Mouse (Mus musculus) heart, postnatal 0 days (tissue): ENCODE measurements around the gene Folr2. TPM values are rescaled to one million over a fixed set of nuclear protein-coding genes. Genes with fewer than 3 reads are reported as not detected.

Source experiments
- ATAC-seq: fragments of 200-750 bp; cut with Nextera tagmentation; 2 replicates; pipeline ENCODE4 v1.8.0; 2017; ENCODE audit warnings: low read depth, moderate number of reproducible peaks, moderate library complexity; ENCODE audit not compliant: insufficient read depth
- DNase-seq: peaks from one replicate; pipeline ENCODE4 v3.0.0-alpha.2; 2016; ENCODE audit warnings: low spot score
- H3K27ac ChIP-seq: fragments of 300-500 bp; sonication (generic); 2 replicates; pipeline ENCODE4 v1.5.1; 2014; ENCODE audit warnings: low read depth, mild to moderate bottlenecking
- H3K27me3 ChIP-seq: fragments of 300-500 bp; sonication (generic); 2 replicates; pipeline ENCODE4 v1.6.1; 2014; ENCODE audit warnings: low read length, mixed read lengths; ENCODE audit not compliant: control insufficient read depth, insufficient read depth
- H3K36me3 ChIP-seq: fragments of 300-500 bp; sonication (generic); replicated peaks from 2 replicates; pipeline ENCODE4 v1.6.1; 2014; ENCODE audit warnings: low read length, mixed read lengths; ENCODE audit not compliant: control insufficient read depth, insufficient read depth
- H3K4me1 ChIP-seq: fragments of 300-500 bp; sonication (generic); 2 replicates; pipeline ENCODE4 v1.6.1; 2014; ENCODE audit warnings: antibody characterized with exemption; ENCODE audit not compliant: control insufficient read depth, insufficient read depth
- H3K4me2 ChIP-seq: fragments of 300-500 bp; sonication (generic); 2 replicates; pipeline ENCODE4 v1.6.1; 2014; ENCODE audit warnings: low read depth, mild to moderate bottlenecking, low read length, moderate library complexity
- H3K4me3 ChIP-seq: fragments of 300-500 bp; sonication (generic); 2 replicates; pipeline ENCODE4 v1.5.1; 2014; ENCODE audit warnings: low read depth, low read length
- H3K9ac ChIP-seq: fragments of 300-500 bp; sonication (generic); replicated peaks from 2 replicates; pipeline ENCODE4 v1.6.1; 2014; ENCODE audit warnings: low read depth, low read length, mixed read lengths
- H3K9me3 ChIP-seq: fragments of 300-500 bp; sonication (generic); replicated peaks from 2 replicates; pipeline ENCODE4 v1.6.1; 2016; ENCODE audit warnings: low read length; ENCODE audit not compliant: control insufficient read depth
- CTCF ChIP-seq: IDR thresholded peaks from 2 replicates; pipeline ENCODE4 v1.5.1; 2016; ENCODE audit warnings: antibody characterized with exemption, control low read depth, low read depth
- EP300 ChIP-seq: IDR thresholded peaks from 2 replicates; pipeline ENCODE4 v1.6.1; 2016; ENCODE audit warnings: antibody characterized with exemption, low read depth
- WGBS: fragments of 180-500 bp; shearing (Covaris S2); extraction: QIAGEN DNeasy Blood & Tissue Kit; methylation state at CpG from one replicate; pipeline ENCODE4 v1.1.7; 2014; 5-methylcytosine and 5-hydroxymethylcytosine counted together
- polyA plus RNA-seq: library from polyadenylated mRNA; unstranded; fragments of >200 nt; fragmentation: Nextera tagmentation; extraction: Ambion mirVana; gene quantifications from 2 replicates; pipeline ENCODE4 v1.2.1, GENCODE M21; 2015
- total RNA-seq: library from RNA; depleted of rRNA; stranded (reverse); fragments of >200 nt; gene quantifications from 2 replicates; pipeline ENCODE4 v1.2.3, GENCODE M21; 2014; ENCODE audit warnings: low replicate concordance

The Folr2 gene
- total and polyA plus RNA-seq, 2 experiments from 2014 or later = 0.86 to 2.6 TPM

DNA sequence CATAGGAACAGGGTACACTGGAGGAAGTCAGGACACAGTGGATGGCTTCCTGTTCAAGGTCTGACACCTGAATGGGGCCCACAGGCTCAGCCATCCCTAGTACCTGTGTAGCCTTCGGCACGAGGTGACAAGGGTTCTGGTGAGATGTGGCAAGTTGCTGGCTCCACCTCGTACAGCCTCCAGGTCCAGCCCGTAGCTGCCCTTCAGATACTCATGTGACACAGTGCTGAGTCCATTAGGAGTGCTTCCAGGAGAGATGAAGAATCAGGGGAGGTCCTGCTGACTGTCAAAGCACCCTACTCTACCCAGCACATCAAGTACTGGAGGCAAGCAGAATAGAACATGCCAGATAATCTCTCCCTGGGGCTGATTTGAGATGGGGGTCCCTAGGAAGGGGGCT, 24.6 kb downstream of the Folr2 start:
- H3K9ac ChIP-seq = no peak overlapping the region
- TF ChIP-seq EP300 (no peak), CTCF (no peak)
- H3K27ac ChIP-seq = no peak overlapping the region
- peaks cover 63% of the 10 kb centered on the region for H3K36me3 ChIP-seq
- WGBS = 91% methylated on average over 4 of the region's 4 CpGs
- ATAC-seq (no peak), DNase-seq (no peak)
- H3K27me3 ChIP-seq = no peaks in the 10 kb centered on the region
- peaks cover 8% of the 10 kb centered on the region for H3K4me1 ChIP-seq
- no peaks in the 10 kb centered on the region for H3K9me3 ChIP-seq
- no peak overlapping the region for H3K4me2 ChIP-seq
- H3K4me3 ChIP-seq = no peak overlapping the region

DNA sequence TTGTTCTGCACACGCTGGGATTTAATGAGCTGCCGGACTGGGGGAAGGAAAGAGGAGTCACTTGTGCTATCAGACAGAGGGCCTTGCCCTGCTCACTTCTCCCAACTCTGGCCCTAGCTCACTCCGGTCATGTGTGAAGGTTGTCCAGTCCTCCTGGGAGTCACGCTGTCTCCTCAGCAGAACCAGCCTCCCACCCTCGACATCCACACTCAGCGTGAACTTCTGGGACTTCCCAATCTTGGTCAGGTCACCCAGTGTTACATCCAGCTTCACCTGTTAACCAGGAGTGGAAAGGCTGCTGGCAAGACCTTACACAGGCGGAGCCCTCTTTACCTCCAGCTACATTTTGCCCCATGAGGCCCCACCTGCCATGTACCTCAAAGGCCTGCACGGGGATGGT, 25.6 kb downstream of the Folr2 start:
- H3K9ac ChIP-seq = no peak overlapping the region
- no peak overlapping the region for H3K27ac ChIP-seq
- H3K36me3 ChIP-seq = peaks cover 73% of the 10 kb centered on the region
- no peak overlapping the region for H3K4me2 ChIP-seq
- no peaks in the 10 kb centered on the region for H3K27me3 ChIP-seq
- TF ChIP-seq EP300 (no peak), CTCF (no peak)
- WGBS = 94% methylated on average over 8 of the region's 8 CpGs
- H3K4me3 ChIP-seq = no peak overlapping the region
- no peak for ATAC-seq
- no peaks in the 10 kb centered on the region for H3K9me3 ChIP-seq
- peaks cover 8% of the 10 kb centered on the region for H3K4me1 ChIP-seq
- no peak for DNase-seq

DNA sequence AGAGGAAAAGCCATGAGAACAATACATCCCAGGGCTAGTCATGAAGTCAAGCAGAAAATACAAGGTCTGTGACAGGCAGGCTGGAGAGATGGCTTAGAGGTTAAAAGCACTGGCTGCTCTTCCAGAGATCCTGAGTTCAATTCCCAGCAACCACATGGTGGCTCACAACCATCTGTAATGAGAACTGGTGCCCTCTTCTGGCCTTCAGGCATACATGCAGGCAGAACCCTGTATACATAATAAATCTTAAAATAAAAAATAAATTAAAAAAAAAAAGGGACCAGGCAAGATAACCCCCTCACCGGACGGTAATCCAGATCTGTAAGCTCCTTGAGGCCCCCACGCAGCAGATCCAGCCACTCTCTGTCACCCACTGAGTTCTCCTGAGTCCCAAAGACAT, 26.6 kb downstream of the Folr2 start:
- no peak overlapping the region for H3K9ac ChIP-seq
- 100% methylated on average over 3 of the region's 3 CpGs for WGBS
- H3K4me1 ChIP-seq = peaks cover 8% of the 10 kb centered on the region
- DNase-seq (no peak), ATAC-seq (no peak)
- TF ChIP-seq EP300 (no peak), CTCF (peak; percentile 10; the same call in 1 of the 2 replicates)
- H3K36me3 ChIP-seq = peaks cover 83% of the 10 kb centered on the region
- H3K27me3 ChIP-seq = no peaks in the 10 kb centered on the region
- H3K27ac ChIP-seq = no peak overlapping the region
- no peak overlapping the region for H3K4me2 ChIP-seq
- H3K9me3 ChIP-seq = no peaks in the 10 kb centered on the region
- H3K4me3 ChIP-seq = no peak overlapping the region

- ATAC-seq = no peak
- Histone ChIP-seq H3K27ac (no peak overlapping the region), H3K4me1 (peaks cover 12% of the 10 kb centered on the region), H3K9ac (no peak overlapping the region), H3K9me3 (no peaks in the 10 kb centered on the region), H3K4me2 (no peak overlapping the region), H3K4me3 (no peak overlapping the region), H3K36me3 (peaks cover 53% of the 10 kb centered on the region), H3K27me3 (peaks cover 27% of the 10 kb centered on the region)
- 77% methylated on average over 18 of the region's 18 CpGs for WGBS
- TF ChIP-seq CTCF = no peak
- no peak for TF ChIP-seq EP300
- DNase-seq = no peak
Measured at GRCm38 (mm10) chr7:101823758-101824630, 33.0 kb downstream of the Folr2 start.

DNA sequence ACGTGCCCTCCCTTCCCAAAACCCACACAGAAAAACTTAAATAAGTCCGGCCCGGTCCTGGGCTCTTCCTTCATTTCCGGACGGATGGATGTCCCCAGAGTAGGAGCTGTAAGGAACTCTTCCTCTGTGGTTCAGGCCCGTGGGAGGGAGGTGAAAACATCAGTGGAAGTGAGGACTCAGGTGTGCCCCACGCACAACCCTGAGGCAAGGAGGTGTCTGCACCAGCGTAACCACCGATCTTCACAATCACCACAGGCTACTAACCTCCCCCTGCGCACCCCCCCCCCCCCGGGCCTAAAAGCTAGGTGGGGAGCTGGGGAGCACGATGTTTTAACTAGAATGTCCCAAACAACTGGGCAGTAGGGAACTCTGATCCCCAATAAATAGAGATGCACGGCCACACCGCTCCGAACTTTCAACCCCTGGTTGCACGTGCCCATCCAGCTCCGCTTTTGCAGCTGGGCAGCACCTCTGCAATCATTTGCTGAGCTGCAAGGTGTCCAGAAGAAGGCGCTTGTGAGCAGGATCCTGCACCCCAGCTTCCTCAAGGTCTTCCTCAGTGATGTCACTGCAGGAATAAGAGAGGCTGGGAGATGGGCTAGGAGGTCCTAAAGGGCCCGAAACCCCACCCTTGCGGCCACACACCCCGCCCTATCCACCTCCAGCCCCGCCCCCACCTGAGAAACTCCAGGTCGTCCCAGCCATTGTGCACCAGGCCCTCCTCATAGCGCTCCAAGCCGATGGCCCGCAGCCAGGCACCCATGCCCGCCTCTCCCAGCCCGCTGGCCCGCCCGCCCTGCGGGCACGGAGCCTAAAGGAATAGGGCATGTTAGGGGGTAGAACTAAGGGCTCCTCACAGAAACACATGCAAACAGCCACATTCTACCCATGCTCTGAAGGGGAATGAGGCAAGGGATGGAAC, 33.9 kb downstream of the Folr2 start:
- no peak overlapping the region for H3K4me2 ChIP-seq
- H3K9ac ChIP-seq = no peak overlapping the region
- H3K27ac ChIP-seq = no peak overlapping the region
- H3K4me3 ChIP-seq = no peak overlapping the region
- peaks cover 36% of the 10 kb centered on the region for H3K27me3 ChIP-seq
- DNase-seq = no peak
- H3K9me3 ChIP-seq = no peaks in the 10 kb centered on the region
- peaks cover 44% of the 10 kb centered on the region for H3K36me3 ChIP-seq
- TF ChIP-seq CTCF (peak; percentile 40), EP300 (no peak)
- ATAC-seq = no peak
- 51% methylated on average over 32 of the region's 32 CpGs for WGBS
- peaks cover 12% of the 10 kb centered on the region for H3K4me1 ChIP-seq
